Mouse (Mus musculus): ENCODE measurements at regions not wholly inside any gene's neighbourhood (a gene's known extent, or its start where the extent isn't known, plus 50 kb on each side); places are given as distances from the start of the nearest gene placed in this dataset.

DNA sequence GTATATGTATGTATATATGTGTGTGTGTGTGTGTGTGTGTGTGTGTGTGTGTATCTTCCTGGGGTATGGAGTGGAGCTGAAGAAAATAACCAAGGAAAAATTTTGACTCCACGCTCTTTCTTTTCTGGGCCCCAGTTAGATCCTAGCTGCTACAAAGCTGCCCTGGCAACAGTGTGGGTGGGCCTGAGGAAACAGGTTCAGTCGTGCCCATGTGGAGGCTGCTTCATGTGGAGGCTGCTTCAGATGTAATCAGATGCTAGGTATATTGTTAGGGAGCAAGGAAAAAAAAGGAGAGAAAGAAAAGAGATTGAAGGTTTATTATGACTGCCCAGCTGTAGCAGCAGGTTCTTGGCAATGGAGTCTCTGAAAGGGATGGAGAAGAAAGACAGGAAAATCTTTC, 100.6 kb downstream of the Fam168b start:
- no peak for TF ChIP-seq POLR2A (IDR thresholded peaks at IDR 0.05; ENCODE audit: borderline replicate concordance, control insufficient read depth, low read depth, low read length)
- TF ChIP-seq CTCF (IDR thresholded peaks at IDR 0.05; ENCODE audit: control insufficient read depth, insufficient read depth, low read length) = no peak
